Mouse (Mus musculus): ENCODE data around the gene Pcolce. TPM values are rescaled to one million over a fixed set of nuclear protein-coding genes. Genes with fewer than 3 reads are reported as not detected.

Gene Pcolce
- 1,000 to 10,000 TPM; 1,118 to 1,655 TPM for polyA plus RNA-seq (2012; fragmentation: generic; extraction: Trizol)

DNA sequence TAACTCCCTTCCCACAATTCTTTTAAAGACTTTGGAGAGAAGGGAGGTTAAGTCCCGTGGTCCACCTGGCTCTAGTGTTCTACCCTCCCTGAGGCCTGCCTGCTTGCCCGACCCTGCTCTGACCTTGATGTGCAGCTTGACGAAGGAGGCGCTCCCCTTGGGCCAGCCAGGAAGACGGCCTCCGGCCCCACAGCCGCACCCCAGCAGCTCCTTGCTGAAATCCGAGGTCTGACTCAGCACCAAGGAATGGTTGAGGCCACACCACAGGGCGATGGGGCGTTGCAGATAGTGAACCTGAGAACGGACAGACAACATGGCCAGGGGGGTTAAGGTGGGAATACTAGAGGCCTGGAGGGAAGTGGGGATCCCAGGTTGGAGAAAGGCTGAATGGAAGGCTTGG lies at the start of gene Pcolce:
Gene Pcolce, minus strand, starts transcription at position 235 of the 400 bp plus-strand sequence.

DNA sequence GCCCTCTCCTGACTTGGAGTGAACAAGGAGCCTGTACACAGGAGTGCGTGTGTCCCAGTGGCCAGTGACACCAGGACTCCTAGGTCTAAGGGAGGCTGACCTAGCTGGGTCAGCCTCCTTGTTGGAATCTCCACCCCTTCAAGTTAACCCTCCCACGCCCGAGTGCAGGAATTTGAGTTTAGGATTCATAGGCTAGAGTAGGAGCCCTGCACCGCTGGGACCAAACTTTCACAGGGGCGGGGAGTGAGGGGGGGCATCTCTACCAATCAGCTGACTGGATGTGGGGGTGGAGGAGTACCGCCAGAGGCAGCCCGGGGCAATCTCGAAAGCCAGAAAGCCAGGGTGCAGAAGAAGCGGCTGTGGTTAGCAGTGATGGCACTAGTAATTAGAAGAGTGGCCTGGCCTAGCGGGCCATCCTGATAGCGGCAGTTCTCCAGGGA lies 32.1 kb upstream of the Pcolce start, which contains the start of gene Irs3:
Gene Irs3, minus strand, starts transcription at position 63 of the 440 bp plus-strand sequence.

DNA sequence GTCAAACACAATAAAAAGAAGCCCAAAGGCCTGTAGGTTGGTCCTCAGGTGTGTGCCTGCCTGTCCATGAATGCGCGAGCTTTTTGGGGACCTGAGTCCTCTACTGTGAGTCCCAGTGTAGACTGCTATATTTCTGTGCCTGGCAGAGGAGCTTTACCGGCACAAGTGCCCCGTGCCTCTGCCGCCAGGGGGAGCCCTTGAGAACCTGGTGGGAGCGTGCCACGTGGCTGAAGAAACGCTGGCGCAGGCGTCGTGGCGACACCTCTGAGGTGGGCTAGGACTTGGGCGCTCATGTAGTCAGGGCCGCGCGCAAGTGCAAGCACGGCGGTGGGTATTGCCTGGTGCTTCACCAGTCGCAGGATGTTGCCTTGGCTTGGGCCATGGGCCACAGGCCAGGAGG lies 27.5 kb upstream of the Pcolce start, which contains the start of gene Sap25:
Gene Sap25, plus strand, starts transcription at position 281 of the 400 bp plus-strand sequence.

DNA sequence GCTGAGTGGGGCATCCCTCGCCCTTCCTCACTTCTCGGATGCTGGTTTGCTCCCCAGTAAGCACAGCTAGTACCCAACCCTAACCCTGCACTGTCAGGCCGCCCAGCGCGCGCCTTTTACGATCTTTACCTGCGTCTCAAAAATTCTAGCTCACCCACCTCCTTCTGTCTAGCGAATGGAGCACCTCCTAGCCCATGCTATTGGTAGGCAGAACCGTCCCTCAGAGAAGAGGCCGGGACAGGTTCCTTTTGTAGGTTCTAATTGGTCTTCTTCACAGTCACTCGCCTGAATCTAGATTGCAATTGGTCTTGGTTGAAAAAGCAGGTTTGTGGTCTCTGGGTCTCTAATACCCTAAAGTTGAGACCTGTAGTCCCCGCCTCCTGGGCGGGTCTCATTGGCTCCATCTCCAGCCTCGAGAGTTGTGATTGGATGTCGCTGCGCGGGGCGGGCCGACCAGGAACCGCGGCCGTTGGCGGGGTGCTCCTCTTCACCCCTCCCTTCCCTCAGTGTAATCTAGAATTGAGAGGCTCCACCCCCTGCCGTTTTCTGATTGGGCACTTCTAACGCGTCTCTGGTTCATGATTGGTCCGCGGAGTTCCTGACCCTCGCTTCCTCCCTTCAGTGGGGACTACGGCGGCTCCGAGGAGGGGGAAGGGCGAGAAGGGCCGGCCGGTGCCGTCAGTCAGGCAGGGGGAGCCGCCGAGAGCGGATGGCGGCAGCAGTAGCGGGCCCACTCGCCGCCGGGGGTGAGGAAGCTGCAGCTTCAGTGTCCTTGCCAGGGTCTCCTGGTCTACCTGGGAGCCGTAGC lies 15.1 kb upstream of the Pcolce start, which contains the start of the genes Fbxo24, Lrch4 and Gm20605:
Gene Fbxo24, minus strand, starts transcription at position 505 of the 808 bp plus-strand sequence.
Gene Lrch4, plus strand, starts transcription at position 624 of the 808 bp plus-strand sequence.
Gene Gm20605, plus strand, starts transcription at position 678 of the 808 bp plus-strand sequence.

DNA sequence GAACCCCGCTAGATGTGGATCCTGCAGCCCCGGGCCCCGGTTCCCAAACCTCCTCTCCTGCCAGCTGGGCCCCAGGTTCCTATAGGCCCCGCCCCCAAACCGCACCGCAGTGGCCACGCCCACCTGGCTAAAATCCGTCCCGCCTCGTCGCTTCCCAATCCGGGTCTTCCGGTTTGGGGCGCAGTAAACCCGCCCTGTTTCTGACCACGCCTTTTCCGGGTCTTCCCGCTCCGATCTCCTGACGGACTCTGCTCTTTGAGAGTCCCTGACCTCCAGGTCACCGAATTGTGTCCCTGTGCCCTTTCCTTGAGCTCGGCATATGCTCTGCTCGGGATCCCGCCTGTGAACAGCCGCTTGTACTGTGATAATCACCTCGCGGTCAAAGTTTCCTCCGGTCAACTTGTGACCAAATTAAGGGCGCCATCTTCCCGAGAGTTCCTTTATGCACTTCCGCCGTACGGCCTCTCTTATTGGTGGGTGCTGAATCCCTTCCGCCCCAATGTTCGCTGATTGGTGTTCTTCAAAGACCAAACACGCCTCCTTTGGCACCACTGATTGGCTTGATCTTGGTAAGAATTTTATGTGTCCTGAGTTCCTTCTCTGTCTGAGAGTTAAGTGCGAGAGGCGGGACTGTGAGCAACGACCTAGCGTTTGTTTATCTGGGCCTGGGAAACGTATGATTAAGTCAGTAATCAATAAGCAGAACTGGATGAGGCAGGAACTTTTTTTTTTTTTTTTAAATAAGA lies 12.8 kb downstream of the Pcolce start, which contains the start of gene Mospd3:
Gene Mospd3, minus strand, starts transcription at position 440 of the 746 bp plus-strand sequence.

DNA sequence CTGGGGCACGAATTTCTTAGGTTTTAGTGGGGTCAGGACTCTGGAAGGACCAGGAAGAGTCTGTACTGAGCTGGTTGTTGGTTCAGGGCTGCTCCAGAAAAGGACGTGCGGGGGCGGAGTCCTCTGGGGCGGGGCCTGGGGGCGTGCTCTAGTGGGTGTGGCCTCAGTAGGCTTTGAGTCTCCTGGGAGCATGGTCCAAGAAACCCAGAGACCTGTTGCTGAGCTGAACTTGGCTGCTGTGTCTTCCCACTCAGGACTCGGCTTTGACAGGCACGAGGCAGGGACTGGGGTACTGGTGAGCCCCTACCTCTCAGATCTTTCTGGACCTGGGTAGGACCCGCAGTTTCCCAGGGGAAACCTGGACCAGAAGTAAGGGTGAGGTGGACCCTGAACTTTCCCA lies 43.9 kb downstream of the Pcolce start, which contains the start of gene Tfr2:
Gene Tfr2, plus strand, starts transcription at position 176 of the 400 bp plus-strand sequence.

Other genes with a start within 250 kb of the Pcolce start
- under 1 TPM; 0.06 to 0.25 TPM for gene Zan, start 136.7 kb downstream of the Pcolce start, polyA plus RNA-seq (2012; fragmentation: generic; extraction: Trizol)
- 10 to 100 TPM; 44.2 to 57.6 TPM for gene Pop7, start 111.3 kb downstream of the Pcolce start, polyA plus RNA-seq (2012; fragmentation: generic; extraction: Trizol)
- gene Gigyf1, start 95.2 kb downstream of the Pcolce start, polyA plus RNA-seq (2012; fragmentation: generic; extraction: Trizol) = 10 to 100 TPM in 1 of 2 experiments, 1 to 10 TPM in 1; 2.8 to 14.6 TPM
- not detected for gene Epo, start 80.5 kb downstream of the Pcolce start, polyA plus RNA-seq (2012; fragmentation: generic; extraction: Trizol)
- 100 to 1,000 TPM; 814 to 936 TPM for gene Gnb2, start 80.3 kb downstream of the Pcolce start, polyA plus RNA-seq (2012; fragmentation: generic; extraction: Trizol)
- gene Actl6b, start 60.3 kb downstream of the Pcolce start, polyA plus RNA-seq (2012; fragmentation: generic; extraction: Trizol) = not detected
- under 1 TPM in 1 of 2 experiments, not detected in 1; 0.06 TPM for gene Tfr2, start 43.9 kb downstream of the Pcolce start, polyA plus RNA-seq (2012; fragmentation: generic; extraction: Trizol)
- gene Mospd3, start 12.7 kb downstream of the Pcolce start, polyA plus RNA-seq (2012; fragmentation: generic; extraction: Trizol) = 100 to 1,000 TPM in 1 of 2 experiments, 10 to 100 TPM in 1; 60.1 to 124 TPM
- gene Fbxo24, start 15.2 kb upstream of the Pcolce start, polyA plus RNA-seq (2012; fragmentation: generic; extraction: Trizol) = under 1 TPM; 0.23 to 0.85 TPM
- gene Lrch4, start 15.3 kb upstream of the Pcolce start, polyA plus RNA-seq (2012; fragmentation: generic; extraction: Trizol) = 10 to 100 TPM; 14.3 to 16.6 TPM
- 1 to 10 TPM; 1.4 to 6.0 TPM for gene Gm20605, start 15.4 kb upstream of the Pcolce start, polyA plus RNA-seq (2012; fragmentation: generic; extraction: Trizol)
- 1 to 10 TPM; 1.8 to 9.1 TPM for gene Sap25, start 27.6 kb upstream of the Pcolce start, polyA plus RNA-seq (2012; fragmentation: generic; extraction: Trizol)
- under 1 TPM; 0.02 to 0.06 TPM for gene Irs3, start 31.9 kb upstream of the Pcolce start, polyA plus RNA-seq (2012; fragmentation: generic; extraction: Trizol)
- 10 to 100 TPM in 1 of 2 experiments, 1 to 10 TPM in 1; 6.6 to 11.1 TPM for gene Agfg2, start 70.9 kb upstream of the Pcolce start, polyA plus RNA-seq (2012; fragmentation: generic; extraction: Trizol)
- gene Nyap1, start 127.8 kb upstream of the Pcolce start, polyA plus RNA-seq (2012; fragmentation: generic; extraction: Trizol) = 1 to 10 TPM; 1.7 to 6.6 TPM
- gene Tsc22d4, start 131.9 kb upstream of the Pcolce start, polyA plus RNA-seq (2012; fragmentation: generic; extraction: Trizol) = 10 to 100 TPM; 42.1 to 98.9 TPM
- gene Ppp1r35, start 165.1 kb upstream of the Pcolce start, polyA plus RNA-seq (2012; fragmentation: generic; extraction: Trizol) = 10 to 100 TPM; 32.9 to 38.5 TPM
- 10 to 100 TPM; 34.7 to 57.8 TPM for gene Mepce, start 173.9 kb upstream of the Pcolce start, polyA plus RNA-seq (2012; fragmentation: generic; extraction: Trizol)
- gene Zcwpw1, start 174.0 kb upstream of the Pcolce start, polyA plus RNA-seq (2012; fragmentation: generic; extraction: Trizol) = 1 to 10 TPM in 1 of 2 experiments, under 1 TPM in 1; 0.36 to 7.1 TPM
- gene Pilra, start 222.5 kb upstream of the Pcolce start, polyA plus RNA-seq (2012; fragmentation: generic; extraction: Trizol) = not detected
- under 1 TPM in 1 of 2 experiments, not detected in 1; 0.15 TPM for gene Pilrb1, start 244.3 kb upstream of the Pcolce start, polyA plus RNA-seq (2012; fragmentation: generic; extraction: Trizol)